Mouse (Mus musculus): ENCODE data around the gene Znrf3. TPM values are rescaled to one million over a fixed set of nuclear protein-coding genes. Genes with fewer than 3 reads are reported as not detected.

Znrf3 gene
- polyA plus RNA-seq, 1 experiment from 2014 or later = 13.4 TPM

DNA sequence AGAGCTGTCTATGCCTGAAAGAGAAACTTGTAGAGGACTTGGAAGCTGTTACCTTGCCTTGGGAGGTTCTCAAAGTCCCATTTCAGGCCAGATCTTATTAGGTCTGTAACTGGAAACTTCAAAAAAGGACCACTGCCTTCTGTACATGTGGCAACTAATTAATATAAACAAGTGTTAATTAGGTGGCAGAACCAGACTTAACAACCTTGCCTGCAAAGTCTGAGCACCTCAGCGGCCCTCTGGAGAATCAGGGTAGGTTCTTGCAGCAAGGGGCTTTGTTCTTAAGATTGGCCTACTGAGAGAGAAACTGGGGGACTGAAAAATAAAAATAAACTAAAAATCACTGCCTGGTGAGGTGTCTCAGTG lies 146.7 kb downstream of the Znrf3 start:
- no peak overlapping the region for H3K9ac ChIP-seq

DNA sequence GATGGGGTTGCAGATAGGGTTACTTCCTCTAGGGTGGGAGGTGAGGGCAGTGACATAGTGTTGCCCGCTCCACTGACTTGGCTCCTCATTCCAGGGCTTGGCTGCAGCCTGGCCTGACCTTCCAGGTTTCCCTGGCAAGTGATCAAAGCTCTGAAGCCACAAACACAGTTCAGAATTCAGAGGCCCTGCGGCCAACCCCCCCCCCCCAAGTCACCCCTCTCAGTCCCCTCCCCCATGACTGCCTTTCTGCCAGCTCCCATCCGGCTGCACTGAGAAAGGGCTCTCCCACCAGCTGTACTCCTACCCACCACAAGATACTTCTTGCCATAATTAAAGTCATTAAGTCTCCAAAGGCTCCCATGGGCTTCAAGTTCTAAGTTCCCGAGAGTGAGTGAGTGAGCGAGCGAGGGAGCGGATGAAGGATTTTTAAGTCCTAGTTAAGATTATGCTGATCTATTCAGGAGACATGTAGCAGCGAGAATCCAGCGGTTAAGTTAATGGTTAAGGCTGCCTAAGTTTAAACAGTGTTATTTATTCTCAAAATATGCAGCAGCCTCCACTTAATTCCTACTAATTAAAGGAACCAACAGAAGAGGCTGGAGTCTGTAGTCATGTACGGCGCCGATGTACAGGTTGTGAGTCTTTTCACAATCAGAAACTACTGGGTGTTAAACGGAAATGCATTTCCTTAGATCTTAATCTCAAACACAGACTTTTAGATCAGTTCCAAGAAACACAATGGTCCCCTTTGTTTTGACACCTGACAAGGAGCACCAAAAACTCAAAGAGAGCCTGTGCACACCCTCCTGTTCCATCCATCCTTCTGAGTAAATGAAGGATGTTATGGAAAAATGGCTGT lies 147.3 kb downstream of the Znrf3 start:
- H3K9ac ChIP-seq = no peak overlapping the region
- H3K27me3 ChIP-seq (replicated peaks) = no peaks in the 10 kb centered on the region
- ATAC-seq (ENCODE audit: insufficient read depth, low FRiP score, low read depth) = peak; percentile 73; the same call in 1 of the 2 replicates
- peak overlapping the region; percentile 67; the same call in 1 of the 2 replicates for H3K27ac ChIP-seq
- H3K4me2 ChIP-seq = no peak overlapping the region; the same call in 1 of the 2 replicates
- H3K36me3 ChIP-seq = no peaks in the 10 kb centered on the region
- no peak overlapping the region for H3K4me3 ChIP-seq (replicated peaks)
- WGBS = 42% methylated on average over 13 of the region's 13 CpGs
- H3K9me3 ChIP-seq = no peaks in the 10 kb centered on the region
- H3K4me1 ChIP-seq = peaks cover 25% of the 10 kb centered on the region

More for the DNA sequence above, 146.7 kb downstream of the Znrf3 start:
- no peak overlapping the region for H3K4me3 ChIP-seq (replicated peaks)
- no peak for ATAC-seq (ENCODE audit: insufficient read depth, low FRiP score, low read depth)
- no peaks in the 10 kb centered on the region for H3K9me3 ChIP-seq
- H3K4me2 ChIP-seq = no peak overlapping the region
- 50% methylated on average over 1 of the region's 1 CpGs for whole genome bisulfite sequencing
- H3K4me1 ChIP-seq = peaks cover 25% of the 10 kb centered on the region
- no peaks in the 10 kb centered on the region for H3K27me3 ChIP-seq (replicated peaks)
- H3K27ac ChIP-seq = no peak overlapping the region; the same call in 1 of the 2 replicates
- no peaks in the 10 kb centered on the region for H3K36me3 ChIP-seq

- H3K27ac ChIP-seq = peak overlapping the region; percentile 67
- ATAC-seq (ENCODE audit: insufficient read depth, low FRiP score, low read depth) = peak; percentile 67
- no peaks in the 10 kb centered on the region for H3K27me3 ChIP-seq (replicated peaks)
- H3K4me1 ChIP-seq = peaks cover 25% of the 10 kb centered on the region
- no peak overlapping the region for H3K4me3 ChIP-seq (replicated peaks)
- no peaks in the 10 kb centered on the region for H3K36me3 ChIP-seq
- H3K9me3 ChIP-seq = no peaks in the 10 kb centered on the region
- no peak overlapping the region for H3K4me2 ChIP-seq
- no peak overlapping the region for H3K9ac ChIP-seq
- 44% methylated on average over 2 of the region's 2 CpGs for WGBS
Observed at GRCm38 (mm10) chr11:5296576-5297115, 148.0 kb downstream of the Znrf3 start.

GRCm38 (mm10) chr11:5294805-5295204 lies 149.8 kb downstream of the Znrf3 start:
- Histone ChIP-seq H3K9ac (no peak overlapping the region), H3K9me3 (no peaks in the 10 kb centered on the region), H3K4me1 (peaks cover 25% of the 10 kb centered on the region), H3K4me2 (no peak overlapping the region), H3K27ac (no peak overlapping the region), H3K4me3 (replicated peaks) (no peak overlapping the region), H3K36me3 (no peaks in the 10 kb centered on the region), H3K27me3 (replicated peaks) (no peaks in the 10 kb centered on the region)
- ATAC-seq (ENCODE audit: insufficient read depth, low FRiP score, low read depth) = no peak
- 76% methylated on average over 3 of the region's 3 CpGs for whole genome bisulfite sequencing

- no peaks in the 10 kb centered on the region for H3K27me3 ChIP-seq (replicated peaks)
- 15% methylated on average over 5 of the region's 5 CpGs for WGBS
- H3K4me2 ChIP-seq = no peak overlapping the region
- ATAC-seq (ENCODE audit: insufficient read depth, low FRiP score, low read depth) = no peak
- peaks cover 20% of the 10 kb centered on the region; the same call in 1 of the 2 replicates for H3K36me3 ChIP-seq
- H3K27ac ChIP-seq = no peak overlapping the region
- H3K9me3 ChIP-seq = no peaks in the 10 kb centered on the region
- H3K9ac ChIP-seq = no peak overlapping the region
- no peak overlapping the region for H3K4me3 ChIP-seq (replicated peaks)
- 0 out of 2 replicates have a peak, but pooled peaks cover 2% of the 10 kb centered on the region for H3K4me1 ChIP-seq
Observed at GRCm38 (mm10) chr11:5290691-5291090, 154.0 kb downstream of the Znrf3 start.

- Histone ChIP-seq H3K4me1 (no peaks in the 10 kb centered on the region), H3K9ac (no peak overlapping the region), H3K4me3 (replicated peaks) (no peak overlapping the region), H3K27ac (no peak overlapping the region), H3K4me2 (no peak overlapping the region), H3K9me3 (no peaks in the 10 kb centered on the region), H3K27me3 (replicated peaks) (no peaks in the 10 kb centered on the region), H3K36me3 (peaks cover 20% of the 10 kb centered on the region; the same call in 1 of the 2 replicates)
- ATAC-seq (ENCODE audit: insufficient read depth, low FRiP score, low read depth) = no peak
- WGBS = 70% methylated on average over 4 of the region's 4 CpGs
Observed at GRCm38 (mm10) chr11:5289826-5290580, 154.6 kb downstream of the Znrf3 start.

DNA sequence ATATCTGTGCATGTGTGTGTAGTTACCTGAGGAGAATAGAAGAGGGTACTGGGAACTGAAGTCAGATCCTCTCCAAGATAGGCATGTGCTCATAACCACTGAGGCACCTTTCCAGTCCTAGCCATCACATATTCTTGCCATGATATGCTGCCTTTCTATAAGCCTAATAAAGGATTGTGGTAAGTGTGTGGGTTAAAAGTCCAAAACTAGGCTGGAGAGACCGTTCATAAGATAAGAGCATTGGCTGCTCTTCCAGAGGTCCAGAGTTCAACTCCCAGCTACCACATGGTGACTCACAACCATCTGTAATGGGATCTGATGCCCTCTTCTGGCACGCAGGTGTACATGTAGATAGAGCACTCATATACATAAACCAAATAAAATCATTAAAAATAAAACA lies 160.7 kb downstream of the Znrf3 start:
- 82% methylated on average over 2 of the region's 2 CpGs for WGBS
- no peak for ATAC-seq (ENCODE audit: insufficient read depth, low FRiP score, low read depth)
- Histone ChIP-seq H3K9me3 (no peaks in the 10 kb centered on the region), H3K27ac (no peak overlapping the region), H3K9ac (no peak overlapping the region), H3K36me3 (peaks cover 45% of the 10 kb centered on the region), H3K4me3 (replicated peaks) (no peak overlapping the region), H3K4me1 (no peaks in the 10 kb centered on the region), H3K27me3 (replicated peaks) (no peaks in the 10 kb centered on the region), H3K4me2 (no peak overlapping the region)

- Histone ChIP-seq H3K9me3 (no peaks in the 10 kb centered on the region), H3K27me3 (replicated peaks) (no peaks in the 10 kb centered on the region), H3K4me3 (replicated peaks) (no peak overlapping the region), H3K4me2 (no peak overlapping the region), H3K36me3 (peaks cover 25% of the 10 kb centered on the region), H3K27ac (no peak overlapping the region), H3K4me1 (no peaks in the 10 kb centered on the region), H3K9ac (no peak overlapping the region)
- ATAC-seq (ENCODE audit: insufficient read depth, low FRiP score, low read depth) = no peak
- WGBS = 89% methylated on average over 7 of the region's 7 CpGs
Observed at GRCm38 (mm10) chr11:5280932-5281331, 163.7 kb downstream of the Znrf3 start.

DNA sequence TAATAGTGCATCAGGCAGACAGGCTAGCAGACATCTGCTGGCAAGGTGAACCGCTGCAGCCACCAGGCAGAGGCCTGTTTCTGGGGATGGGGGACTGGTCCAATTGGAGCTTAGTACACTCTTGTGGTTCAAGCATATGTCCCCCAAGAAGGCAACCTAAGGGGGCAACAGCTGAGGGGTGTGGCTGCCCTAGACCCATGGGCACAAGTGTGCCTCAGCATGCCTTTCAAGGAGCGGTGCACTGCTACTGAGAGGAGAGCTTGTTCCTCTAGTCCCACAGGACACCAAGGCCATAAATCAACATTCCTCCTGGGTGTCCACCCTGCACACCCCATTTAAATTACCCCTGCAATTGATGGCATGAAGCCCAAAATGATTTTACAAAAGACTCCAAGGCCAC lies 166.2 kb downstream of the Znrf3 start:
- ATAC-seq (ENCODE audit: insufficient read depth, low FRiP score, low read depth) = no peak
- no peaks in the 10 kb centered on the region for H3K9me3 ChIP-seq
- H3K9ac ChIP-seq = no peak overlapping the region
- H3K36me3 ChIP-seq = peaks cover 20% of the 10 kb centered on the region
- whole genome bisulfite sequencing = 79% methylated on average over 2 of the region's 2 CpGs
- no peaks in the 10 kb centered on the region for H3K4me1 ChIP-seq
- H3K4me2 ChIP-seq = no peak overlapping the region
- H3K27ac ChIP-seq = no peak overlapping the region
- no peaks in the 10 kb centered on the region for H3K27me3 ChIP-seq (replicated peaks)
- H3K4me3 ChIP-seq (replicated peaks) = no peak overlapping the region

- no peaks in the 10 kb centered on the region for H3K9me3 ChIP-seq
- no peak for ATAC-seq (ENCODE audit: insufficient read depth, low FRiP score, low read depth)
- H3K4me3 ChIP-seq (replicated peaks) = no peak overlapping the region
- H3K27me3 ChIP-seq (replicated peaks) = no peaks in the 10 kb centered on the region
- no peak overlapping the region for H3K9ac ChIP-seq
- no peak overlapping the region for H3K27ac ChIP-seq
- H3K4me1 ChIP-seq = no peaks in the 10 kb centered on the region
- no peak overlapping the region for H3K4me2 ChIP-seq
- WGBS = 69% methylated on average over 5 of the region's 5 CpGs
- H3K36me3 ChIP-seq = peaks cover 18% of the 10 kb centered on the region
Observed at GRCm38 (mm10) chr11:5277307-5277971, 167.2 kb downstream of the Znrf3 start.

DNA sequence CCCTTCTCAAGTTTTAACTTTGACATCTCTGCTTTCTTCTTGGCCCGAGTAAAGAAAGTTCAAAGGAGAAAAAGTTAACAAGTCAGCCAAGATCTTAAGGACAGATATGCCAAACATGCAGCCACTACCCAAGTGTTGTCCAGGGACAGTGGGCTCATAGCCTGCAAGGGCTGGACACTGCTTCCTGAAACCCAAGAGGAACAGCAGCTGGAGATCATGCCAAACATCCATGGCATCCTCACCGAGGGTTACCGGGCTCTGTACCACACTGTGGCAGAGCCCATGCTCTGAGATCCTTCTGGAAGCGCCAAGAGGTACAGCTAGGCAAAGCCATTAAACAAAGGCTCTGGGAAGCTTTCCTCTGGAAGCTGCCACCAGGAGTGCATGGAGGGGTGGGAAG lies 169.4 kb downstream of the Znrf3 start:
- no peak overlapping the region for H3K27ac ChIP-seq
- H3K4me3 ChIP-seq (replicated peaks) = no peak overlapping the region
- WGBS = 74% methylated on average over 4 of the region's 4 CpGs
- no peak overlapping the region for H3K4me2 ChIP-seq
- no peaks in the 10 kb centered on the region for H3K27me3 ChIP-seq (replicated peaks)
- H3K9ac ChIP-seq = no peak overlapping the region
- no peak for ATAC-seq (ENCODE audit: insufficient read depth, low FRiP score, low read depth)
- H3K36me3 ChIP-seq = no peaks in the 10 kb centered on the region
- H3K9me3 ChIP-seq = no peaks in the 10 kb centered on the region
- H3K4me1 ChIP-seq = peaks cover 4% of the 10 kb centered on the region; the same call in 1 of the 2 replicates
